Mouse (Mus musculus) cerebellum, postnatal 36 days (tissue): ENCODE measurements at regions not wholly inside any gene's neighbourhood (a gene's known extent, or its start where the extent isn't known, plus 50 kb on each side); places are given as distances from the start of the nearest gene placed in this dataset.

ENCODE experiments used
- DNase-seq, 2 experiments: peaks; one replicate each; pipeline ENCODE4 v3.0.0; 2021 to 2022; ENCODE audit warnings: mixed read lengths in 2 of 2

GRCm38 (mm10) chr4:64200808-64201190 lies 154.0 kb upstream of the Tnc start:
- DNase-seq, result no peak

- DNase-seq, result peak; percentile 96 to 98
These were observed 153.5 kb upstream of the Tnc start for GRCm38 (mm10) chr4:64200151-64200807.

- DNase-seq, result no peak
These were observed 138.2 kb upstream of the Tnc start for GRCm38 (mm10) chr4:64184986-64185385.

GRCm38 (mm10) chr4:64175938-64176337 lies 129.1 kb upstream of the Tnc start:
- DNase-seq, result no peak

GRCm38 (mm10) chr4:64171476-64171875 lies 124.7 kb upstream of the Tnc start:
- DNase-seq, result no peak

- no peak for DNase-seq
These were observed 102.2 kb upstream of the Tnc start for GRCm38 (mm10) chr4:64148989-64149463.

GRCm38 (mm10) chr4:64145924-64146323 lies 99.1 kb upstream of the Tnc start:
- no peak for DNase-seq

GRCm38 (mm10) chr4:64142963-64143362 lies 96.1 kb upstream of the Tnc start:
- peak; percentile 27 to 47 for DNase-seq

GRCm38 (mm10) chr4:64142356-64142787 lies 95.6 kb upstream of the Tnc start:
- peak; percentile 71 to 75 for DNase-seq

GRCm38 (mm10) chr4:64139836-64140235 lies 93.0 kb upstream of the Tnc start:
- DNase-seq, result no peak

GRCm38 (mm10) chr4:64135036-64135435 lies 88.2 kb upstream of the Tnc start:
- no peak for DNase-seq

- no peak for DNase-seq
These were observed 82.5 kb upstream of the Tnc start for GRCm38 (mm10) chr4:64129290-64129689.

- DNase-seq, result no peak
These were observed 77.7 kb upstream of the Tnc start for GRCm38 (mm10) chr4:64124387-64125088.

- no peak for DNase-seq
These were observed 76.9 kb upstream of the Tnc start for GRCm38 (mm10) chr4:64123675-64124074.

- DNase-seq, result no peak
These were observed 51.4 kb upstream of the Tnc start for GRCm38 (mm10) chr4:64098247-64098646.
